Mouse (Mus musculus): Measurements from ENCODE around the gene B3gat3. TPM values are rescaled to one million over a fixed set of nuclear protein-coding genes. Genes with fewer than 3 reads are reported as not detected.

B3gat3 gene
- polyA plus RNA-seq, 1 experiment from 2014 or later: 37.2 TPM

Small RNAs within 50 kb of the gene (microRNA-seq; reads per million reads assigned to microRNA genes)
- gene Mir5136: 0.66 reads per million

Other genes with a start within 250 kb of the B3gat3 start
- 111 and 116 TPM in 2 replicates for gene Slc3a2, start 197.0 kb upstream of the B3gat3 start, polyA plus RNA-seq (2015; fragmentation: Nextera tagmentation; extraction: Ambion mirVana)
- 83.0 and 83.5 TPM in 2 replicates for gene Wdr74, start 184.5 kb upstream of the B3gat3 start, polyA plus RNA-seq (2015; fragmentation: Nextera tagmentation; extraction: Ambion mirVana)
- 1.1 and 2.1 TPM in 2 replicates for gene 1700092M07Rik, start 179.7 kb upstream of the B3gat3 start, polyA plus RNA-seq (2015; fragmentation: Nextera tagmentation; extraction: Ambion mirVana)
- 146 and 148 TPM in 2 replicates for gene Stx5a, start 179.0 kb upstream of the B3gat3 start, polyA plus RNA-seq (2015; fragmentation: Nextera tagmentation; extraction: Ambion mirVana)
- 150 and 165 TPM in 2 replicates for gene Nxf1, start 163.3 kb upstream of the B3gat3 start, polyA plus RNA-seq (2015; fragmentation: Nextera tagmentation; extraction: Ambion mirVana)
- gene Tmem223, start 149.4 kb upstream of the B3gat3 start, polyA plus RNA-seq (2015; fragmentation: Nextera tagmentation; extraction: Ambion mirVana): 137 and 143 TPM in 2 replicates
- gene Tmem179b, start 145.9 kb upstream of the B3gat3 start, polyA plus RNA-seq (2015; fragmentation: Nextera tagmentation; extraction: Ambion mirVana): 88.9 and 96.9 TPM in 2 replicates
- 17.1 and 19.8 TPM in 2 replicates for gene Taf6l, start 134.0 kb upstream of the B3gat3 start, polyA plus RNA-seq (2015; fragmentation: Nextera tagmentation; extraction: Ambion mirVana)
- 122 and 129 TPM in 2 replicates for gene Polr2g, start 121.8 kb upstream of the B3gat3 start, polyA plus RNA-seq (2015; fragmentation: Nextera tagmentation; extraction: Ambion mirVana)
- 4.4 and 4.5 TPM in 2 replicates for gene Zbtb3, start 117.8 kb upstream of the B3gat3 start, polyA plus RNA-seq (2015; fragmentation: Nextera tagmentation; extraction: Ambion mirVana)
- 45.3 and 46.3 TPM in 2 replicates for gene Ttc9c, start 101.0 kb upstream of the B3gat3 start, polyA plus RNA-seq (2015; fragmentation: Nextera tagmentation; extraction: Ambion mirVana)
- 4.5 and 4.7 TPM in 2 replicates for gene Hnrnpul2, start 100.4 kb upstream of the B3gat3 start, polyA plus RNA-seq (2015; fragmentation: Nextera tagmentation; extraction: Ambion mirVana)
- gene AC129217.1, start 90.6 kb upstream of the B3gat3 start, polyA plus RNA-seq (2015; fragmentation: Nextera tagmentation; extraction: Ambion mirVana): not detected in 2 replicates
- 54.1 and 63.3 TPM in 2 replicates for gene Bscl2, start 82.9 kb upstream of the B3gat3 start, polyA plus RNA-seq (2015; fragmentation: Nextera tagmentation; extraction: Ambion mirVana)
- gene Gng3, start 81.2 kb upstream of the B3gat3 start, polyA plus RNA-seq (2015; fragmentation: Nextera tagmentation; extraction: Ambion mirVana): 10.4 and 10.7 TPM in 2 replicates
- gene Lrrn4cl, start 69.6 kb upstream of the B3gat3 start, polyA plus RNA-seq (2015; fragmentation: Nextera tagmentation; extraction: Ambion mirVana): 2.0 and 2.8 TPM in 2 replicates
- 170 and 175 TPM in 2 replicates for gene Ubxn1, start 48.9 kb upstream of the B3gat3 start, polyA plus RNA-seq (2015; fragmentation: Nextera tagmentation; extraction: Ambion mirVana)
- 59.9 and 66.2 TPM in 2 replicates for gene Uqcc3, start 39.5 kb upstream of the B3gat3 start, polyA plus RNA-seq (2015; fragmentation: Nextera tagmentation; extraction: Ambion mirVana)
- gene Lbhd1, start 36.6 kb upstream of the B3gat3 start, polyA plus RNA-seq (2015; fragmentation: Nextera tagmentation; extraction: Ambion mirVana): 50.2 and 77.0 TPM in 2 replicates
- gene Gm49403, start 36.4 kb upstream of the B3gat3 start, polyA plus RNA-seq (2015; fragmentation: Nextera tagmentation; extraction: Ambion mirVana): not detected in 2 replicates
- 74.3 and 75.6 TPM in 2 replicates for gene 1810009A15Rik, start 31.5 kb upstream of the B3gat3 start, polyA plus RNA-seq (2015; fragmentation: Nextera tagmentation; extraction: Ambion mirVana)
- gene Gm49416, start 31.4 kb upstream of the B3gat3 start, polyA plus RNA-seq (2015; fragmentation: Nextera tagmentation; extraction: Ambion mirVana): 0.18 TPM in 1 of 2 replicates, not detected in the other
- 35.4 and 39.7 TPM in 2 replicates for gene Ints5, start 27.4 kb upstream of the B3gat3 start, polyA plus RNA-seq (2015; fragmentation: Nextera tagmentation; extraction: Ambion mirVana)
- gene Ganab, start 22.3 kb upstream of the B3gat3 start, polyA plus RNA-seq (2015; fragmentation: Nextera tagmentation; extraction: Ambion mirVana): 105 and 108 TPM in 2 replicates
- gene Rom1, start 9.0 kb downstream of the B3gat3 start, polyA plus RNA-seq (2015; fragmentation: Nextera tagmentation; extraction: Ambion mirVana): 2.8 and 3.1 TPM in 2 replicates
- 28.5 and 30.5 TPM in 2 replicates for gene Eml3, start 9.2 kb downstream of the B3gat3 start, polyA plus RNA-seq (2015; fragmentation: Nextera tagmentation; extraction: Ambion mirVana)
- 142 and 149 TPM in 2 replicates for gene Mta2, start 21.5 kb downstream of the B3gat3 start, polyA plus RNA-seq (2015; fragmentation: Nextera tagmentation; extraction: Ambion mirVana)
- gene Tut1, start 33.5 kb downstream of the B3gat3 start, polyA plus RNA-seq (2015; fragmentation: Nextera tagmentation; extraction: Ambion mirVana): 30.0 and 34.9 TPM in 2 replicates
- gene Eef1g, start 46.7 kb downstream of the B3gat3 start, polyA plus RNA-seq (2015; fragmentation: Nextera tagmentation; extraction: Ambion mirVana): 401 and 441 TPM in 2 replicates
- 46.4 and 48.3 TPM in 2 replicates for gene Ahnak, start 68.9 kb downstream of the B3gat3 start, polyA plus RNA-seq (2015; fragmentation: Nextera tagmentation; extraction: Ambion mirVana)
- 0.75 and 1.3 TPM in 2 replicates for gene Scgb1a1, start 167.6 kb downstream of the B3gat3 start, polyA plus RNA-seq (2015; fragmentation: Nextera tagmentation; extraction: Ambion mirVana)
- 10.2 and 11.8 TPM in 2 replicates for gene Asrgl1, start 215.3 kb downstream of the B3gat3 start, polyA plus RNA-seq (2015; fragmentation: Nextera tagmentation; extraction: Ambion mirVana)